Mouse (Mus musculus): ENCODE results near the gene Clcnkb. TPM values are rescaled to one million over a fixed set of nuclear protein-coding genes. Genes with fewer than 3 reads are reported as not detected.
A peak's percentile ranks its signal among the peaks of the same experiment; 100 is the strongest.

Clcnkb gene
- polyA plus RNA-seq, 1 experiment from 2014 or later: 161 TPM

DNA sequence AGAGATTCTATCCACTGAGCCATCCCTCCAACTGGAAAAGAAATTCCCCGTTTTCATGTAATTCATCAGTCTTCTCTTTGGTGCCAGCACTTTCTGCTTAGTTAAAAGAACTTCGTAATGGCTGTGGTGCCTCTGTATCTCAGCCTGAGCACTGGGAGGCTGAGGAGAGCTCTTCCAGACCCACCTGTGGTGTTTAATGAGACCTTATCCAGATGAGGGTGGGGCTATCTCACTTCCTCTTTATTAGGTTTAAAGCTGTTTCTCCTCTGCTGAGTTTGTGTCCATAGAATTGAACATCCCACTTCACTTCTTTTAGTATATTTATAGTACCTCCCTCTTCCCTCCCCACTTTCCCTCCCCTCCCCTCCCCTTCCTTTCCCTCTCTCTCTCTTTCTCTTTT is 35.4 kb upstream of the Clcnkb start:
- Histone ChIP-seq H3K9me3 (replicated peaks; ENCODE audit: low read length) (no peaks in the 10 kb centered on the region), H3K9ac (ENCODE audit: low read depth, low read length) (no peak overlapping the region), H3K36me3 (ENCODE audit: insufficient read depth, low read length) (peaks cover 30% of the 10 kb centered on the region; the same call in 1 of the 2 replicates), H3K27me3 (ENCODE audit: insufficient read depth, low read length) (no peaks in the 10 kb centered on the region), H3K4me3 (replicated peaks; ENCODE audit: low read depth, low read length) (no peak overlapping the region), H3K27ac (no peak overlapping the region), H3K4me2 (ENCODE audit: low read length) (no peak overlapping the region), H3K4me1 (replicated peaks; ENCODE audit: insufficient read depth, low read length) (no peaks in the 10 kb centered on the region; the same call in 1 of the 2 replicates)
- TF ChIP-seq CTCF (IDR thresholded peaks at IDR 0.05; ENCODE audit: low read depth): no peak
- 87% methylated on average over 2 of the region's 2 CpGs for WGBS
- DNase-seq (ENCODE audit: low spot score) (no peak), ATAC-seq (replicated peaks; ENCODE audit: low FRiP score, low read depth) (no peak)

DNA sequence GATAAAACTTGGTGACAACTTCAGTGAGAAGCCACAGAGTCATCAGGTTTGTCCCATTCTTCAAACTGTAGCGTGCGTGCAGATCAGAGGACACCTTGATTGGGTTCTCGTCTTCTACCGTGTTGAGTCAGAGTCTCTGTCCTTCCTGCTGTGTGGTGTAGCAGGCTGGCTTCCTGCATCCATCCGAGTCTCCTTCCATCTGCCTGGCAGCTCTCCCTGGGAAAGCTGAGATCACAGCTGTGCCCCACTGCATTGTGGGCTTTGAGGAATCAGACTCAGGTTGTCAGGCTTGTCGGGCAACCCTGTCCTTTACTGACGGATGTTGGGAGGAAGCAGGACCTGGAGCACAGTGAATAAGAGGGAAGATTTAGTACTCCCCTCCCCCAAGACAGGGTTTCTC is 30.4 kb upstream of the Clcnkb start:
- Histone ChIP-seq H3K27ac (no peak overlapping the region), H3K4me2 (ENCODE audit: low read length) (no peak overlapping the region), H3K9ac (ENCODE audit: low read depth, low read length) (no peak overlapping the region), H3K36me3 (ENCODE audit: insufficient read depth, low read length) (peaks cover 21% of the 10 kb centered on the region; the same call in 1 of the 2 replicates), H3K27me3 (ENCODE audit: insufficient read depth, low read length) (no peaks in the 10 kb centered on the region), H3K9me3 (replicated peaks; ENCODE audit: low read length) (no peaks in the 10 kb centered on the region), H3K4me1 (replicated peaks; ENCODE audit: insufficient read depth, low read length) (peaks cover 8% of the 10 kb centered on the region), H3K4me3 (replicated peaks; ENCODE audit: low read depth, low read length) (no peak overlapping the region)
- DNase-seq (ENCODE audit: low spot score): no peak
- 65% methylated on average over 7 of the region's 7 CpGs for WGBS
- TF ChIP-seq CTCF (IDR thresholded peaks at IDR 0.05; ENCODE audit: low read depth): no peak
- ATAC-seq (replicated peaks; ENCODE audit: low FRiP score, low read depth): no peak

DNA sequence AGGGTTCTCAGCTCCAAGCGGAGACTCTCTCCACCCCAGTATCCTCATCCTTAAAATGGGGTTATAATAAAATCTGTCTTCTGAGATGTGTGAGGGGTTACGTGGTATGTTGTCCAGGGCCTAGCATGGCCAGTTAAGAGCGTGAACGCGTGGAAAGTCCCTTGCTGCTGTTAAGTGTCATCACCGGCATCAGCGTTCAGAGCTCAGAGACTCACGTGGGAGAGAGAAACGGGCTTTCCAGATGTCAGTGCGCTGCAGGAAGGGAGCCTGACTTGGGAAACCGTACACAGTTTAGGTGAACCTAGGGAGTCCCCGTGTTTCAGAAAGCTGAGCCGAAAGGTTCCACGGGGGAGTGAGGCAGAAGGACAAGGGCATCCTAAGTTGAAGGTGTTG is 29.5 kb upstream of the Clcnkb start:
- Histone ChIP-seq H3K4me3 (replicated peaks; ENCODE audit: low read depth, low read length) (peak overlapping the region; percentile 99), H3K4me2 (ENCODE audit: low read length) (peak overlapping the region; percentile 95), H3K27me3 (ENCODE audit: insufficient read depth, low read length) (no peaks in the 10 kb centered on the region), H3K9ac (ENCODE audit: low read depth, low read length) (peak overlapping the region; percentile 96), H3K9me3 (replicated peaks; ENCODE audit: low read length) (no peaks in the 10 kb centered on the region), H3K27ac (no peak overlapping the region), H3K4me1 (replicated peaks; ENCODE audit: insufficient read depth, low read length) (peaks cover 8% of the 10 kb centered on the region), H3K36me3 (ENCODE audit: insufficient read depth, low read length) (peaks cover 21% of the 10 kb centered on the region; the same call in 1 of the 2 replicates)
- ATAC-seq (replicated peaks; ENCODE audit: low FRiP score, low read depth) (no peak), DNase-seq (ENCODE audit: low spot score) (no peak)
- no peak for TF ChIP-seq CTCF (IDR thresholded peaks at IDR 0.05; ENCODE audit: low read depth)
- 4% methylated on average over 14 of the region's 14 CpGs for WGBS

DNA sequence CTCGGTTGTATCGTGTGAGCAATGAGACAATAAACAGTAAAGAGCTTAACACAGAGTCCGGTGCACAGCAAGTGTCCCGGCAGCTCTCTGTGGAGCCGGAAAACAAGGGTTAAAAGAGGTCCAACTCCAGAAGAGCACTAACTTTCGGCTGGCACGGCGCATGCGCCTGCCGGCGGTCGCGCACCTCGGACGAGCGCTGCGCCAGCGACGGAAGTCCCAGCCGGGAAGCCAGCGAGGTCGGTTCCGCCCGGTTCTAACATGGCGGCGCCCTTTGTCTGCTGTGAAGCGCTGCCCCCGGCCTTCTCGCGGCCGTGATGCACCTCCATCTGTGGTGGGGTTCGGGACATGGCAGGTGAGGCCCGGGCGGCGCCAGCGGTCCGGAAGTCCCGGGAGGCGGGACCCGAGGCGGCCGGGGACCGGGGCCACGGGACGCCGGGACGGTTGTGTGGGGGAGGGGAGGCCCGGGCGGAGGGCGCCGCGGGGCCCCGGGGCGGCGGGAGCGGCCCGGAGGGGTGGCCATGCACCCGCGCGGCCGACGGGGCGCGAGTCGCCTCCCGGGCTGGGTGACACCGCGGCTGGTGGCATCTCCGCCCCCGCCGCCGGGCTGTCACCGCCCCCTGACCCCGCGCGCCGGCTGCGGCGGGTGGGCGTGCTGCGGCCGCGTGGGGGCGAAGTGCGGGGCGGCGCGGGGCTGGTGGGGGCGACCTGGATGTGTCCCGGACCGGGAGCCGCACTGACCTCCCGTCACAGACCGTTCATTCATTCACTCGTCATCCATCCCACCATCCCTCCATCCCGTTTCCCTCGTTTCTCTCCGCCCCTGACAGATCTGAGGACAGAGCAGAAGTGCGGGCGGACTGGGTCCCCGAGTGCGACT is 28.9 kb upstream of the Clcnkb start, which contains the start of gene Zbtb17:
Gene Zbtb17 (plus strand): TSS at position 204 of the 877 bp plus-strand sequence.
- H3K4me1 ChIP-seq (replicated peaks; ENCODE audit: insufficient read depth, low read length): peaks cover 8% of the 10 kb centered on the region
- peak within 1 kb of the TSS; percentile 99 for H3K4me3 ChIP-seq (replicated peaks; ENCODE audit: low read depth, low read length)
- H3K27me3 ChIP-seq (ENCODE audit: insufficient read depth, low read length): no peaks in the 10 kb centered on the region
- ATAC-seq (replicated peaks; ENCODE audit: low FRiP score, low read depth) (peak; percentile 89), DNase-seq (ENCODE audit: low spot score) (peak; percentile 95)
- TF ChIP-seq CTCF (IDR thresholded peaks at IDR 0.05; ENCODE audit: low read depth): no peak
- H3K4me2 ChIP-seq (ENCODE audit: low read length): peak within 1 kb of the TSS; percentile 95
- no peaks in the 10 kb centered on the region for H3K9me3 ChIP-seq (replicated peaks; ENCODE audit: low read length)
- H3K36me3 ChIP-seq (ENCODE audit: insufficient read depth, low read length): peaks cover 21% of the 10 kb centered on the region; the same call in 1 of the 2 replicates
- 1% methylated on average over 66 of the region's 102 CpGs for WGBS
- H3K9ac ChIP-seq (ENCODE audit: low read depth, low read length): peak within 1 kb of the TSS; percentile 96
- peak within 1 kb of the TSS; percentile 75 for H3K27ac ChIP-seq

DNA sequence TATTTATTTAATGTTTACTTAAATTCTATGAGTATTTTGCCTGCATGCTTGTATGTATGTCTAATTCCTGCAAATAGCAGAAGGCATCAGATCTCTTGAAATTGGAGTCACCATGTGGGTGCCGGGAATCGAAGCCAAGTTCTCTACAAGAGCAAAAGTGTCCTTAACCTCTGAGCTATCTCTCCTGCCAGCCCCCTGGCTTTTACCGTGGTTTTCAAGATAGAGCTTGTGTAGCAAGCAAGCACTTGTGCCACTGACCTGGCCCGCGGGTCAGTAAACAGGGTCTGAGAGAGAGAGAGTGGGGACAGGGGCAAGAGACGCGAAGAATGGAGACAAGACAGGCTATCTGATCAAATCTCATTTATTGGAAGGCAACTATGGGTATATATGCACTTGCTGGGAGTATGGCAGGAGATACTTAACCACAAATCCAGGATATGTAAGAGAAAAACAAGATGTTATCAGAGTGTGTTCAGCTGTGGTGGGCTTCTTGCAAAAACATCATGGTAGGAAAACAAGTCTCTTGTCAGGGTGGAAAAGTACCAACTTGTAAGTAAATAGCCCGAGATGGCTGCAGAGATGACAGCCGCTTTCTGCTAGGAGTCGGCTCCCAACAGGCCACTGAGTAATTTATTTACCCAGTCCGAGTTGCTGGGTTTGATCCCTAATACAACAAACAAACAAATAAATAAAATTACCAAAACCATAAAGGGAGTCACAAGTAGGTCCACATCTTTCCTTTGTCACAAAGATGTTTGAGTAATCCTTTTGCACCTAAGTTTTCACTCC is 28.0 kb upstream of the Clcnkb start:
- H3K4me2 ChIP-seq (ENCODE audit: low read length): peak overlapping the region; percentile 95
- no peak for ATAC-seq (replicated peaks; ENCODE audit: low FRiP score, low read depth)
- TF ChIP-seq CTCF (IDR thresholded peaks at IDR 0.05; ENCODE audit: low read depth): no peak
- peak overlapping the region; percentile 96 for H3K9ac ChIP-seq (ENCODE audit: low read depth, low read length)
- 34% methylated on average over 11 of the region's 11 CpGs for WGBS
- H3K4me3 ChIP-seq (replicated peaks; ENCODE audit: low read depth, low read length): peak overlapping the region; percentile 99
- peak overlapping the region; percentile 75; the same call in 1 of the 2 replicates for H3K27ac ChIP-seq
- H3K27me3 ChIP-seq (ENCODE audit: insufficient read depth, low read length): no peaks in the 10 kb centered on the region
- 0 out of 2 replicates have a peak, but pooled peaks cover 14% of the 10 kb centered on the region for H3K36me3 ChIP-seq (ENCODE audit: insufficient read depth, low read length)
- H3K9me3 ChIP-seq (replicated peaks; ENCODE audit: low read length): no peaks in the 10 kb centered on the region
- no peak for DNase-seq (ENCODE audit: low spot score)
- peaks cover 8% of the 10 kb centered on the region for H3K4me1 ChIP-seq (replicated peaks; ENCODE audit: insufficient read depth, low read length)

DNA sequence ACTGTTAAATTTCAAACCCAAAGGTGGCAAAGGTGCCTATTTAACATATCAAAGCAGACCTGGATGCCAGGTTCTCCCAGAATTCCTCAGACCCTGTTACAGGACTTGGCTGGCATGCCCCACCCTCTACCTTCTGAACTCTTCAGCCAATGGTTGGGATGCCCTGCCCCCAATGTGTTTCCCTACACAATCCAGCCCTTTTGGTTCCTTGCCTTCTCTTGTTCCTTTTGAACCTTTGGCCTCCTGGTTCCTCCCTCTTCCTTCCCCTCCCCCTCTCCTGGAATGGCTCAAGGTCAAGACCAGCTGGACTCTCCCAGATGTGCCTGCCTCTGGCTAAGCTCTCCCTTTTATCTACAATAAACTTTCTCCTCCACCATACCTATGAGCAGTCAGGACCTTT is 25.1 kb upstream of the Clcnkb start:
- ATAC-seq (replicated peaks; ENCODE audit: low FRiP score, low read depth): peak; percentile 40; the same call in 1 of the 2 replicates
- TF ChIP-seq CTCF (IDR thresholded peaks at IDR 0.05; ENCODE audit: low read depth): no peak
- Histone ChIP-seq H3K27me3 (ENCODE audit: insufficient read depth, low read length) (no peaks in the 10 kb centered on the region), H3K4me3 (replicated peaks; ENCODE audit: low read depth, low read length) (no peak overlapping the region), H3K9ac (ENCODE audit: low read depth, low read length) (no peak overlapping the region), H3K4me2 (ENCODE audit: low read length) (no peak overlapping the region), H3K9me3 (replicated peaks; ENCODE audit: low read length) (no peaks in the 10 kb centered on the region), H3K4me1 (replicated peaks; ENCODE audit: insufficient read depth, low read length) (peaks cover 7% of the 10 kb centered on the region), H3K27ac (no peak overlapping the region; the same call in 1 of the 2 replicates), H3K36me3 (ENCODE audit: insufficient read depth, low read length) (no peaks in the 10 kb centered on the region)
- DNase-seq (ENCODE audit: low spot score): no peak
